Mouse (Mus musculus): Measurements from ENCODE around the gene Slc39a3. TPM values are rescaled to one million over a fixed set of nuclear protein-coding genes. Genes with fewer than 3 reads are reported as not detected.
"Not testable (repeated sequence)": the region's sequence is repeated elsewhere in the genome, so short reads cannot be mapped to it uniquely, and the experiment has no call there.

The Slc39a3 gene
- total RNA-seq, 2 experiments from 2014 or later = 70.9 to 76.3 TPM

GRCm38 (mm10) chr10:81055169-81055568, 17.9 kb upstream of the Slc39a3 start:
- DNase-seq (ENCODE audit: low spot score in 2 of 2) = no peak
- intact Hi-C loops (cut with DNase I) = no loop called here

- intact Hi-C loops (cut with DNase I) = no loop called here
Observed at GRCm38 (mm10) chr10:81052577-81052976, 15.4 kb upstream of the Slc39a3 start.

GRCm38 (mm10) chr10:81051133-81051532, 13.9 kb upstream of the Slc39a3 start:
- intact Hi-C loops (cut with DNase I) = no loop called here
- DNase-seq (ENCODE audit: low spot score in 2 of 2) = no peak

More at GRCm38 (mm10) chr10:81052577-81052976, 15.4 kb upstream of the Slc39a3 start:
- no peak for DNase-seq (ENCODE audit: low spot score in 2 of 2)

GRCm38 (mm10) chr10:81050645-81051044, 13.4 kb upstream of the Slc39a3 start:
- no peak for DNase-seq (ENCODE audit: low spot score in 2 of 2)
- intact Hi-C loops (cut with DNase I) = no loop called here

GRCm38 (mm10) chr10:81045246-81045645, 8.0 kb upstream of the Slc39a3 start:
- intact Hi-C loops (cut with DNase I); DNase-seq (ENCODE audit: low spot score in 2 of 2): not testable (repeated sequence)

GRCm38 (mm10) chr10:81041458-81042175, 4.4 kb upstream of the Slc39a3 start:
- intact Hi-C loops (cut with DNase I) = loop anchor here (2.0 kb wide), 1 partner anchor 43 kb away; no protein-coding TSS in a partner anchor
- peak; percentile 73 to 83 for DNase-seq (ENCODE audit: low spot score in 2 of 2)

- intact Hi-C loops (cut with DNase I) = no loop called here
- no peak for DNase-seq (ENCODE audit: low spot score in 2 of 2)
Observed at GRCm38 (mm10) chr10:81036251-81036650, 975 bp downstream of the Slc39a3 start.

- DNase-seq (ENCODE audit: low spot score in 2 of 2) = no peak
- intact Hi-C loops (cut with DNase I) = no loop called here
Observed at GRCm38 (mm10) chr10:81033586-81033985, 3.6 kb downstream of the Slc39a3 start.

GRCm38 (mm10) chr10:81029031-81029430, 8.2 kb downstream of the Slc39a3 start:
- no peak for DNase-seq (ENCODE audit: low spot score in 2 of 2)
- intact Hi-C loops (cut with DNase I) = no loop called here

GRCm38 (mm10) chr10:81028219-81028618, 9.0 kb downstream of the Slc39a3 start:
- intact Hi-C loops (cut with DNase I) = no loop called here
- DNase-seq (ENCODE audit: low spot score in 2 of 2) = no peak

GRCm38 (mm10) chr10:81027331-81027730, 9.9 kb downstream of the Slc39a3 start:
- intact Hi-C loops (cut with DNase I) = no loop called here

GRCm38 (mm10) chr10:81026857-81027256, 10.4 kb downstream of the Slc39a3 start:
- DNase-seq (ENCODE audit: low spot score in 2 of 2) = no peak
- intact Hi-C loops (cut with DNase I) = no loop called here

More at GRCm38 (mm10) chr10:81027331-81027730, 9.9 kb downstream of the Slc39a3 start:
- DNase-seq (ENCODE audit: low spot score in 2 of 2) = no peak

- intact Hi-C loops (cut with DNase I) = no loop called here
- no peak for DNase-seq (ENCODE audit: low spot score in 2 of 2)
Observed at GRCm38 (mm10) chr10:81025639-81026275, 11.5 kb downstream of the Slc39a3 start, which contains the start of gene Diras1. Diras1 (minus strand) TSS chr10:81025662.

- intact Hi-C loops (cut with DNase I) = no loop called here
Observed at GRCm38 (mm10) chr10:81025047-81025621, 12.1 kb downstream of the Slc39a3 start.

GRCm38 (mm10) chr10:81024346-81024937, 12.8 kb downstream of the Slc39a3 start:
- intact Hi-C loops (cut with DNase I) = no loop called here
- no peak for DNase-seq (ENCODE audit: low spot score in 2 of 2)

More at GRCm38 (mm10) chr10:81025047-81025621, 12.1 kb downstream of the Slc39a3 start:
- no peak for DNase-seq (ENCODE audit: low spot score in 2 of 2)

- DNase-seq (ENCODE audit: low spot score in 2 of 2) = no peak
- intact Hi-C loops (cut with DNase I) = no loop called here
Observed at GRCm38 (mm10) chr10:81022744-81023143, 14.5 kb downstream of the Slc39a3 start.

- intact Hi-C loops (cut with DNase I) = no loop called here
- peak in 1 of 2 experiments; percentile 61 for DNase-seq (ENCODE audit: low spot score in 2 of 2)
Observed at GRCm38 (mm10) chr10:81021547-81022110, 15.6 kb downstream of the Slc39a3 start.

GRCm38 (mm10) chr10:81020207-81020606, 17.0 kb downstream of the Slc39a3 start:
- intact Hi-C loops (cut with DNase I) = no loop called here
- DNase-seq (ENCODE audit: low spot score in 2 of 2) = no peak

GRCm38 (mm10) chr10:81019687-81020086, 17.5 kb downstream of the Slc39a3 start:
- intact Hi-C loops (cut with DNase I) = no loop called here

GRCm38 (mm10) chr10:81018326-81018725, 18.9 kb downstream of the Slc39a3 start:
- peak; percentile 60 to 79 for DNase-seq (ENCODE audit: low spot score in 2 of 2)
- intact Hi-C loops (cut with DNase I) = no loop called here

More at GRCm38 (mm10) chr10:81019687-81020086, 17.5 kb downstream of the Slc39a3 start:
- DNase-seq (ENCODE audit: low spot score in 2 of 2) = no peak
